ENCODE assay signal across 9 mouse cellular contexts in the genomic region with DNA sequence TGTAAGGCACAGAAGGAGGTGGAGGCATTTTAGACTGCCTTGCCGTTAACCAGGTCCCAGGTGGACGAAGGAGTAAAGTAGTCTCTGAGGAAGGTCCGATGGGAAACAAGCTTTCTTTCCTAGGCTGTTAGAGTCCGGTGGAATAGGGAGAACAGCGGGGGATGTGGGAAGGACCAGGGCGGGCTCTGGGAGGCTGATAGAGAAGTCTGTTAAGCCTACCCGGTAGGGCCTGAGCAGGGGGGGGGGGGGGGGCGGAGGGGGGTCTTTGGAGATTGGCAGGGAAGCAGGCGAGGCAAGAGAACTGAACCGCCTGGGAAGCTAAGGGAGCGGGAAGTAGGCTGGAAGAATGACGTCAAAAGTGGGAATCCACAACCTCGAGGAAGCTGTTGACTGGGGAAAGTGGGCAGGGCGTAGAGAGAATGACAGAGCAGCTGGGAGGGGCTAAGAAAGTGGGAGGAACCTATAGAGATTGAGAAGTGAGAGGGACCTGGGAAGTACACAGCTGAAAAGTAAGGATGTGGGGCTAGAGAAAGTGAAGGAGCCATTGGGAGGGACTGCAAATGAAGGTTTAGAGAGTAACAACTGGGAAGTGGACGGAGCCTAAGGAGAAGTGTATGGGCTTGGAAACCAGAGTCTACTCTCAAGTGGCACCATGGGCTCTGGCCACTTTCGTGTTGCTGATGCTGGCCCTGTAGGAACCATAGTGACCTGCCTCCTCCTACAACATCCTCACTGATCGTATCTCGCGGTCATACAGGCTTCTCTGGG. TPM values are rescaled to one million over a fixed set of nuclear protein-coding genes. Genes with fewer than 3 reads are reported as not detected.
DNase-seq lines count a peak whose midpoint lies in the region; ATAC-seq and TF ChIP-seq lines count a peak whose summit lies in the region.
"Had no signal": no experiment of that assay in that cellular context is flagged by ENCODE, and none has a peak within 500 bp of the region (broad histone marks: within the 10 kb centered on the region; RNA-seq: fewer than 3 reads in every experiment).

No protein-coding gene starts in this region.

- H3K27ac ChIP-seq in forebrain, embryonic 13.5 days, result no peak overlapping the region
- H3K27ac ChIP-seq in hindbrain, embryonic 12.5 days, result no peak overlapping the region
- H3K27ac ChIP-seq in limb, embryonic 14.5 days (replicated peaks; ENCODE audit: low read depth, low read length), result no peak overlapping the region
- no peak overlapping the region for H3K27ac ChIP-seq in midbrain, embryonic 14.5 days (replicated peaks; ENCODE audit: low read depth, low read length)

- H3K27me3 ChIP-seq in forebrain, embryonic 13.5 days, result 0 out of 2 replicates have a peak, but pooled peaks cover 5% of the 10 kb centered on the region
- peaks cover 6% of the 10 kb centered on the region for H3K27me3 ChIP-seq in hindbrain, embryonic 12.5 days
- H3K27me3 ChIP-seq in limb, embryonic 14.5 days (ENCODE audit: control insufficient read depth, insufficient read depth, low read length), result no peaks in the 10 kb centered on the region
- H3K27me3 ChIP-seq in midbrain, embryonic 14.5 days (ENCODE audit: control insufficient read depth, insufficient read depth, low read length), result no peaks in the 10 kb centered on the region

- peak overlapping the region; percentile 15; the same call in 1 of the 2 replicates for H3K4me3 ChIP-seq in forebrain, embryonic 13.5 days
- no peak overlapping the region for H3K4me3 ChIP-seq in hindbrain, embryonic 12.5 days
- H3K4me3 ChIP-seq in limb, embryonic 14.5 days (replicated peaks; ENCODE audit: low read length), result peak overlapping the region; percentile 21
- no peak overlapping the region for H3K4me3 ChIP-seq in midbrain, embryonic 14.5 days (replicated peaks; ENCODE audit: low read depth, low read length)

- DNase-seq in adrenal gland, postnatal 10 days, result peak; percentile 44
- no peak for DNase-seq in adrenal gland, postnatal 4 days (ENCODE audit: low spot score in 2 of 2)
- DNase-seq in Muller cell, postnatal 12 days (ENCODE audit: inconsistent ontology term), result peak; percentile 36
- peak; percentile 69 for DNase-seq in limb, embryonic 14.5 days (ENCODE audit: low spot score)
- peak; percentile 56 for DNase-seq in midbrain, embryonic 14.5 days
- no peak for DNase-seq in MN1 (ENCODE audit: low spot score)

- ATAC-seq in forebrain, embryonic 13.5 days, result peak; percentile 79
- ATAC-seq in hindbrain, embryonic 12.5 days (ENCODE audit: low FRiP score), result peak; percentile 78
- ATAC-seq in limb, embryonic 14.5 days (ENCODE audit: low FRiP score, low read depth), result peak; percentile 89
- ATAC-seq in midbrain, embryonic 14.5 days (ENCODE audit: low FRiP score, low TSS enrichment), result peak; percentile 46

- H3K9me3 ChIP-seq in forebrain, embryonic 13.5 days (replicated peaks), result no peaks in the 10 kb centered on the region
- 0 out of 2 replicates have a peak, but pooled peaks cover 3% of the 10 kb centered on the region for H3K9me3 ChIP-seq in hindbrain, embryonic 12.5 days (replicated peaks)
- H3K9me3 ChIP-seq in limb, embryonic 14.5 days (ENCODE audit: control insufficient read depth, low read length), result no peaks in the 10 kb centered on the region
- H3K9me3 ChIP-seq in midbrain, embryonic 14.5 days (ENCODE audit: control insufficient read depth, low read length), result no peaks in the 10 kb centered on the region

- H3K4me1 ChIP-seq in forebrain, embryonic 13.5 days, result peaks cover 9% of the 10 kb centered on the region
- H3K4me1 ChIP-seq in hindbrain, embryonic 12.5 days, result peaks cover 10% of the 10 kb centered on the region
- H3K4me1 ChIP-seq in limb, embryonic 14.5 days (ENCODE audit: control insufficient read depth, insufficient read depth, low read length), result no peaks in the 10 kb centered on the region
- H3K4me1 ChIP-seq in midbrain, embryonic 14.5 days (ENCODE audit: control insufficient read depth, insufficient read depth, low read length), result no peaks in the 10 kb centered on the region

- under 1% methylated on average over 18 of the region's 19 CpGs for WGBS in forebrain, embryonic 13.5 days
- WGBS in hindbrain, embryonic 12.5 days, result 2% methylated on average over 18 of the region's 19 CpGs
- 2% methylated on average over 16 of the region's 19 CpGs for WGBS in limb, embryonic 14.5 days
- WGBS in midbrain, embryonic 14.5 days, result 2% methylated on average over 18 of the region's 19 CpGs

- TF ChIP-seq POLR2A in limb, embryonic 14.5 days (IDR thresholded peaks at IDR 0.05; ENCODE audit: borderline replicate concordance, extremely low read depth, insufficient read depth, insufficient read length), result no peak

- H3K9ac ChIP-seq in forebrain, embryonic 13.5 days, result no peak overlapping the region; the same call in 1 of the 2 replicates
- no peak overlapping the region for H3K9ac ChIP-seq in hindbrain, embryonic 12.5 days
- H3K9ac ChIP-seq in limb, embryonic 14.5 days (ENCODE audit: low read depth, low read length, severe bottlenecking), result no peak overlapping the region
- no peak overlapping the region for H3K9ac ChIP-seq in midbrain, embryonic 14.5 days (replicated peaks; ENCODE audit: low read length)

- H3K4me2 ChIP-seq in forebrain, embryonic 13.5 days, result peak overlapping the region; percentile 54
- peak overlapping the region; percentile 45 for H3K4me2 ChIP-seq in hindbrain, embryonic 12.5 days (replicated peaks)
- H3K4me2 ChIP-seq in limb, embryonic 14.5 days (replicated peaks; ENCODE audit: low read depth, low read length, severe bottlenecking), result peak overlapping the region; percentile 47
- peak overlapping the region; percentile 35 for H3K4me2 ChIP-seq in midbrain, embryonic 14.5 days (ENCODE audit: low read length)

- H3K36me3 ChIP-seq in forebrain, embryonic 13.5 days (ENCODE audit: poor library complexity, severe bottlenecking), result no peaks in the 10 kb centered on the region
- no peaks in the 10 kb centered on the region for H3K36me3 ChIP-seq in hindbrain, embryonic 12.5 days
- no peaks in the 10 kb centered on the region for H3K36me3 ChIP-seq in limb, embryonic 14.5 days (ENCODE audit: control insufficient read depth, insufficient read depth, low read length)
- no peaks in the 10 kb centered on the region for H3K36me3 ChIP-seq in midbrain, embryonic 14.5 days (ENCODE audit: control insufficient read depth, insufficient read depth, low read length)

RNA-seq across cellular contexts. Expression of a gene that starts 8.5 kb away (rescaled TPM):
- total RNA-seq in adrenal gland, postnatal 10 days (2021), result 10 to 100 TPM; 10.9 to 20.6 TPM
- 10 to 100 TPM; 15.7 to 27.3 TPM for total RNA-seq in adrenal gland, postnatal 4 days (2021)
- polyA plus RNA-seq in forebrain, embryonic 13.5 days (2015; fragmentation: Nextera tagmentation; extraction: Ambion mirVana), result 148 and 161 TPM in 2 replicates
- polyA plus RNA-seq in hindbrain, embryonic 12.5 days (2016; fragmentation: Nextera tagmentation; extraction: Ambion mirVana), result 197 and 227 TPM in 2 replicates
- polyA plus RNA-seq in limb, embryonic 14.5 days (2012; rRNA removed), result 10.3 and 14.2 TPM in 2 replicates
- polyA plus RNA-seq in limb, embryonic 14.5 days (2014; fragmentation: Nextera tagmentation; extraction: Ambion mirVana), result 8.8 and 10.1 TPM in 2 replicates
- 324 and 344 TPM in 2 replicates for polyA plus RNA-seq in midbrain, embryonic 14.5 days (2014; fragmentation: Nextera tagmentation; extraction: Ambion mirVana)

RNA-seq across cellular contexts. Expression of a gene that starts 9.1 kb away (rescaled TPM):
- under 1 TPM; 0.30 to 0.48 TPM for total RNA-seq in adrenal gland, postnatal 10 days (2021)
- total RNA-seq in adrenal gland, postnatal 4 days (2021), result under 1 TPM; 0.40 to 0.45 TPM
- 9.2 and 9.7 TPM in 2 replicates for polyA plus RNA-seq in forebrain, embryonic 13.5 days (2015; fragmentation: Nextera tagmentation; extraction: Ambion mirVana)
- polyA plus RNA-seq in hindbrain, embryonic 12.5 days (2016; fragmentation: Nextera tagmentation; extraction: Ambion mirVana), result 5.8 and 6.1 TPM in 2 replicates
- 10.6 and 11.3 TPM in 2 replicates for polyA plus RNA-seq in limb, embryonic 14.5 days (2012; rRNA removed)
- 6.8 and 7.4 TPM in 2 replicates for polyA plus RNA-seq in limb, embryonic 14.5 days (2014; fragmentation: Nextera tagmentation; extraction: Ambion mirVana)
- 5.2 and 6.7 TPM in 2 replicates for polyA plus RNA-seq in midbrain, embryonic 14.5 days (2014; fragmentation: Nextera tagmentation; extraction: Ambion mirVana)

RNA-seq across cellular contexts. Expression of a gene that starts 17.7 kb away (rescaled TPM):
- 1 to 10 TPM; 3.4 TPM for total RNA-seq in adrenal gland, postnatal 10 days (2021)
- total RNA-seq in adrenal gland, postnatal 4 days (2021), result 1 to 10 TPM; 1.6 to 2.6 TPM
- polyA plus RNA-seq in forebrain, embryonic 13.5 days (2015; fragmentation: Nextera tagmentation; extraction: Ambion mirVana), result 4.7 and 4.8 TPM in 2 replicates
- 3.2 and 3.7 TPM in 2 replicates for polyA plus RNA-seq in hindbrain, embryonic 12.5 days (2016; fragmentation: Nextera tagmentation; extraction: Ambion mirVana)
- 2.0 and 2.5 TPM in 2 replicates for polyA plus RNA-seq in limb, embryonic 14.5 days (2012; rRNA removed)
- 0.97 and 1.9 TPM in 2 replicates for polyA plus RNA-seq in limb, embryonic 14.5 days (2014; fragmentation: Nextera tagmentation; extraction: Ambion mirVana)
- polyA plus RNA-seq in midbrain, embryonic 14.5 days (2014; fragmentation: Nextera tagmentation; extraction: Ambion mirVana), result 3.3 and 3.4 TPM in 2 replicates
- polyA plus RNA-seq: C2C12 had no signal

RNA-seq across cellular contexts. Expression of a gene that starts 36.4 kb away (rescaled TPM):
- total RNA-seq in adrenal gland, postnatal 10 days (2021), result 100 to 1,000 TPM; 119 to 122 TPM
- 10 to 100 TPM; 80.0 to 85.9 TPM for total RNA-seq in adrenal gland, postnatal 4 days (2021)
- polyA plus RNA-seq in forebrain, embryonic 13.5 days (2015; fragmentation: Nextera tagmentation; extraction: Ambion mirVana), result 18.8 and 21.6 TPM in 2 replicates
- 18.7 and 22.5 TPM in 2 replicates for polyA plus RNA-seq in hindbrain, embryonic 12.5 days (2016; fragmentation: Nextera tagmentation; extraction: Ambion mirVana)
- 26.3 and 32.9 TPM in 2 replicates for polyA plus RNA-seq in limb, embryonic 14.5 days (2012; rRNA removed)
- 5.7 and 8.3 TPM in 2 replicates for polyA plus RNA-seq in limb, embryonic 14.5 days (2014; fragmentation: Nextera tagmentation; extraction: Ambion mirVana)
- polyA plus RNA-seq in midbrain, embryonic 14.5 days (2014; fragmentation: Nextera tagmentation; extraction: Ambion mirVana), result 31.6 and 32.9 TPM in 2 replicates

RNA-seq across cellular contexts. Expression of a gene that starts 37.1 kb away (rescaled TPM):
- 1 to 10 TPM; 2.0 to 3.9 TPM for total RNA-seq in adrenal gland, postnatal 10 days (2021)
- 1 to 10 TPM; 2.6 to 7.3 TPM for total RNA-seq in adrenal gland, postnatal 4 days (2021)
- 0.68 and 2.1 TPM in 2 replicates for polyA plus RNA-seq in forebrain, embryonic 13.5 days (2015; fragmentation: Nextera tagmentation; extraction: Ambion mirVana)
- 2.7 and 3.8 TPM in 2 replicates for polyA plus RNA-seq in hindbrain, embryonic 12.5 days (2016; fragmentation: Nextera tagmentation; extraction: Ambion mirVana)
- polyA plus RNA-seq in limb, embryonic 14.5 days (2012; rRNA removed), result 5.5 and 6.6 TPM in 2 replicates
- polyA plus RNA-seq in limb, embryonic 14.5 days (2014; fragmentation: Nextera tagmentation; extraction: Ambion mirVana), result 4.6 and 8.3 TPM in 2 replicates
- 1.2 and 1.7 TPM in 2 replicates for polyA plus RNA-seq in midbrain, embryonic 14.5 days (2014; fragmentation: Nextera tagmentation; extraction: Ambion mirVana)
- polyA plus RNA-seq: C2C12 had no signal

Comparison
In these comparisons a context has a peak if more than half of its experiments do, and no peak if none do; other contexts are left out.
1. DNase-seq: peak in adrenal gland, postnatal 10 days (single experiment), Muller cell, postnatal 12 days (single experiment), limb, embryonic 14.5 days (single experiment) and midbrain, embryonic 14.5 days (single experiment); none in adrenal gland, postnatal 4 days (0 of 2) and MN1 (single experiment).
2. H3K4me3 ChIP-seq: peak in forebrain, embryonic 13.5 days (single experiment) and limb, embryonic 14.5 days (single experiment); none in hindbrain, embryonic 12.5 days (single experiment) and midbrain, embryonic 14.5 days (single experiment).
3. Peak in every context shown above with its lines, with median percentiles within 50 percentile points of each other: ATAC-seq and H3K4me2 ChIP-seq.